ENCODE assay signal across 8 mouse cellular contexts in the genomic region with DNA sequence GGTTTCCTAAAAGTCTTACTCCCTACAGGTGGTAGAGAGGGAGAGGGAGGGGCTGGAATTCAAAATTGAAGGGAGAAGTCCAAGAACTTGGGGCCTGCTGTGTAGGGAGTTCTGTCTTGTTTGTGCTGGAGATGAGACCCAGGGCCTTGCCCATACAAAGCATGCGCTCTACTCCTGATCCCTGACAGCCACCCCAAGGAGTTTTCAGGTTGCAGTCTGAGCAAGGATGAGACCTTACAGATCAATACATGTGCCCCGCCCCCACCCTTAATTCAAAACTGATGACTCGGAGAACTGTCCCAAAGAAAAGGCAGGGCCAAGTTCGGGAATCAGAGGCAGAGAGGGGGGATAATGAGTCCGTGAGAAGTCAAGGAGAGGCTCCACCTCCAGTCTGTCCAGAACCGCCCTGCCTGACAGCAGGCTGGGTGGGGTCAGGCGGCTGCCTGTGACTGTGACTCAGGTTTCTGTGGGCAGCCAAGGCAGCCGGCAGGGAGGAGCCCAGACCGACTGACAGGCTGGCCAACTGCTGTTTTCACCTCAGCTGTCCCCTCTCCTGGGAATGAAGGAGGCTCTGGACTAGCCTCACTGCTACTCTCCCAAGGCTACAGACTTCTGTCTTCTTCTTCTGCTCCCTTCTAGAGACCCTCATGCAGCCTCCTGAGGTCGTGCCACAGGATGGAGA. TPM values are rescaled to one million over a fixed set of nuclear protein-coding genes. Genes with fewer than 3 reads are reported as not detected.
A peak's percentile ranks its signal among the peaks of the same experiment; 100 is the strongest.
DNase-seq lines count a peak whose midpoint lies in the region; ATAC-seq and TF ChIP-seq lines count a peak whose summit lies in the region.

No protein-coding gene starts in this region.

- H3K27ac ChIP-seq in heart, embryonic 15.5 days, result peak overlapping the region; percentile 89
- H3K27ac ChIP-seq in testis, adult 2 months (ENCODE audit: control insufficient read depth, insufficient read depth, low read depth, low read length), result peak overlapping the region; percentile 68

- 0 out of 2 replicates have a peak, but pooled peaks have one; percentile 21 for TF ChIP-seq POLR2A in testis, adult 2 months (IDR thresholded peaks at IDR 0.05; ENCODE audit: control insufficient read depth, low read depth, low read length)

- H3K36me3 ChIP-seq in heart, embryonic 15.5 days, result no peaks in the 10 kb centered on the region
- no peaks in the 10 kb centered on the region for H3K36me3 ChIP-seq in testis, adult 2 months (ENCODE audit: control insufficient read depth, insufficient read depth, low read length)

- peaks cover 61% of the 10 kb centered on the region for H3K4me1 ChIP-seq in heart, embryonic 15.5 days (replicated peaks)
- H3K4me1 ChIP-seq in testis, adult 2 months (ENCODE audit: control insufficient read depth, insufficient read depth, low read length), result peaks cover 34% of the 10 kb centered on the region

- DNase-seq in CD4-positive, CD25-positive, alpha-beta regulatory T cell, adult 2 months (ENCODE audit: low read depth, low spot score), result peak; percentile 60
- DNase-seq in Patski (ENCODE audit: low read depth, low spot score), result peak; percentile 66
- peak; percentile 83 for DNase-seq in embryo, embryonic 11 days
- DNase-seq in kidney, postnatal 36 days, result peak; percentile 78 to 82

- no peak for TF ChIP-seq CTCF in Patski (IDR thresholded peaks at IDR 0.05)
- no peak for TF ChIP-seq CTCF in testis, adult 2 months (IDR thresholded peaks at IDR 0.05; ENCODE audit: control insufficient read depth, insufficient read depth, insufficient replicate concordance, low read depth, low read length)

- CTCF ChIA-PET in Patski (lab: Charles Lee), result interaction anchor here (1.0 to 4.0 kb wide), 3 partner anchors 33 to 57 kb away, joined by 3 to 41 read pairs (median 8); no protein-coding TSS in a partner anchor

- WGBS in heart, embryonic 15.5 days, result 7% methylated on average over 10 of the region's 10 CpGs

- H3K27me3 ChIP-seq in Patski, result no peaks in the 10 kb centered on the region
- no peaks in the 10 kb centered on the region for H3K27me3 ChIP-seq in heart, embryonic 15.5 days
- no peaks in the 10 kb centered on the region for H3K27me3 ChIP-seq in testis, adult 2 months (ENCODE audit: control insufficient read depth, insufficient read depth, low read length)

- peak overlapping the region; percentile 57 for H3K4me2 ChIP-seq in heart, embryonic 15.5 days

- 0 out of 2 replicates have a peak overlapping the region, but pooled peaks have one; percentile 36 for H3K9ac ChIP-seq in heart, embryonic 15.5 days

- ATAC-seq in CD4-positive, CD25-positive, alpha-beta regulatory T cell, adult 4 months, result no peak
- ATAC-seq in Patski, result peak; percentile 72
- peak; percentile 47 for ATAC-seq in heart, embryonic 15.5 days (replicated peaks; ENCODE audit: insufficient number of reproducible peaks, insufficient read depth, low FRiP score, low read depth)
- ATAC-seq in megakaryocyte-erythroid progenitor cell, adult 5-6 weeks (replicated peaks; ENCODE audit: low FRiP score, low TSS enrichment, poor library complexity, severe bottlenecking), result peak; percentile 62

- POLR2A ChIA-PET in Patski (lab: Charles Lee), result interaction anchor here (0.6 to 3.1 kb wide), 3 partner anchors 22 to 38 kb away, joined by 4 to 14 read pairs (median 4); no protein-coding TSS in a partner anchor

- in situ Hi-C loops in Patski (cut with MboI; ENCODE audit: low pct_unique_long_range_greater_than_20kb), result loop anchor here (5.0 kb wide), 1 partner anchor 33 kb away; no protein-coding TSS in a partner anchor

- H3K4me3 ChIP-seq in heart, embryonic 15.5 days, result peak overlapping the region; percentile 18; the same call in 1 of the 2 replicates
- H3K4me3 ChIP-seq in testis, adult 2 months (ENCODE audit: control insufficient read depth, low read depth, low read length), result no peak overlapping the region

- no peaks in the 10 kb centered on the region for H3K9me3 ChIP-seq in heart, embryonic 15.5 days (replicated peaks)

RNA-seq across cellular contexts. Expression of gene Trappc3, which starts 1.5 kb away (rescaled TPM):
- 100 to 1,000 TPM in 1 of 2 experiments, 10 to 100 TPM in 1; 64.4 to 121 TPM for polyA plus RNA-seq in CD4-positive, CD25-positive, alpha-beta regulatory T cell, adult 4 months (2017; shearing (Covaris generic))
- 71.6 TPM for polyA plus RNA-seq in Patski (2021)
- 73.1 and 77.6 TPM in 2 replicates for polyA plus RNA-seq in heart, embryonic 15.5 days (2015; fragmentation: Nextera tagmentation; extraction: Ambion mirVana)
- total RNA-seq in megakaryocyte-erythroid progenitor cell, adult 5-6 weeks (2014; fragmentation: Nextera tagmentation), result 40.1 and 43.2 TPM in 2 replicates
- total RNA-seq in megakaryocyte-erythroid progenitor cell, adult 5-6 weeks (2017), result 55.9 and 81.1 TPM in 2 replicates
- 20.1 and 20.5 TPM in 2 replicates for polyA plus RNA-seq in testis, adult 2 months (2012; rRNA removed)

RNA-seq across cellular contexts. Expression of gene Map7d1, which starts 4.5 kb away (rescaled TPM):
- 1 to 10 TPM; 2.0 to 6.3 TPM for polyA plus RNA-seq in CD4-positive, CD25-positive, alpha-beta regulatory T cell, adult 4 months (2017; shearing (Covaris generic))
- polyA plus RNA-seq in Patski (2021), result 94.1 TPM
- 39.4 and 50.7 TPM in 2 replicates for polyA plus RNA-seq in heart, embryonic 15.5 days (2015; fragmentation: Nextera tagmentation; extraction: Ambion mirVana)
- 6.4 and 8.0 TPM in 2 replicates for total RNA-seq in megakaryocyte-erythroid progenitor cell, adult 5-6 weeks (2014; fragmentation: Nextera tagmentation)
- total RNA-seq in megakaryocyte-erythroid progenitor cell, adult 5-6 weeks (2017), result 13.2 and 14.5 TPM in 2 replicates
- polyA plus RNA-seq in testis, adult 2 months (2012; rRNA removed), result 6.0 and 7.5 TPM in 2 replicates

RNA-seq across cellular contexts. Expression of gene Col8a2, which starts 25.9 kb away (rescaled TPM):
- polyA plus RNA-seq in CD4-positive, CD25-positive, alpha-beta regulatory T cell, adult 4 months (2017; shearing (Covaris generic)), result not detected
- 0.13 TPM for polyA plus RNA-seq in Patski (2021)
- polyA plus RNA-seq in heart, embryonic 15.5 days (2015; fragmentation: Nextera tagmentation; extraction: Ambion mirVana), result 5.2 and 10.9 TPM in 2 replicates
- not detected in 2 replicates for total RNA-seq in megakaryocyte-erythroid progenitor cell, adult 5-6 weeks (2014; fragmentation: Nextera tagmentation)
- total RNA-seq in megakaryocyte-erythroid progenitor cell, adult 5-6 weeks (2017), result not detected in 2 replicates
- 0.42 and 0.48 TPM in 2 replicates for polyA plus RNA-seq in testis, adult 2 months (2012; rRNA removed)

RNA-seq across cellular contexts. Expression of gene Thrap3, which starts 58.1 kb away (rescaled TPM):
- polyA plus RNA-seq in CD4-positive, CD25-positive, alpha-beta regulatory T cell, adult 4 months (2017; shearing (Covaris generic)), result 100 to 1,000 TPM; 222 to 330 TPM
- polyA plus RNA-seq in Patski (2021), result 141 TPM
- polyA plus RNA-seq in heart, embryonic 15.5 days (2015; fragmentation: Nextera tagmentation; extraction: Ambion mirVana), result 129 and 149 TPM in 2 replicates
- total RNA-seq in megakaryocyte-erythroid progenitor cell, adult 5-6 weeks (2014; fragmentation: Nextera tagmentation), result 266 and 395 TPM in 2 replicates
- total RNA-seq in megakaryocyte-erythroid progenitor cell, adult 5-6 weeks (2017), result 471 and 531 TPM in 2 replicates
- polyA plus RNA-seq in testis, adult 2 months (2012; rRNA removed), result 48.4 and 56.8 TPM in 2 replicates
